Mouse (Mus musculus) layer of hippocampus, adult 8-10 months (tissue): ENCODE results near the gene Prm3. TPM values are rescaled to one million over a fixed set of nuclear protein-coding genes. Genes with fewer than 3 reads are reported as not detected.

Source experiments
- DNase-seq, 2 experiments: peaks; one replicate each; pipeline ENCODE4 v3.0.0; 2022; ENCODE audit warnings: low spot score in 2 of 2
- total RNA-seq, 4 experiments: library from RNA; stranded (reverse); gene quantifications; 2 replicates each; pipeline ENCODE4 v1.2.4; 2022

Gene Prm3
- total RNA-seq, 4 experiments from 2014 or later = not detected

GRCm38 (mm10) chr16:10771769-10772510, 18.8 kb downstream of the Prm3 start:
- DNase-seq = no peak

GRCm38 (mm10) chr16:10770531-10771325, 20.0 kb downstream of the Prm3 start:
- DNase-seq = no peak

- DNase-seq = no peak
These were observed 21.1 kb downstream of the Prm3 start for GRCm38 (mm10) chr16:10769661-10770060.

- DNase-seq = no peak
These were observed 21.9 kb downstream of the Prm3 start for GRCm38 (mm10) chr16:10768821-10769220.

- peak in 1 of 2 experiments; percentile 42 for DNase-seq
These were observed 23.6 kb downstream of the Prm3 start for GRCm38 (mm10) chr16:10767158-10767557.

GRCm38 (mm10) chr16:10764323-10764722, 26.4 kb downstream of the Prm3 start:
- DNase-seq = no peak

- no peak for DNase-seq
These were observed 27.0 kb downstream of the Prm3 start for GRCm38 (mm10) chr16:10763540-10764264.

- DNase-seq = no peak
These were observed 28.0 kb downstream of the Prm3 start for GRCm38 (mm10) chr16:10762569-10763180.

- DNase-seq = no peak
These were observed 29.5 kb downstream of the Prm3 start for GRCm38 (mm10) chr16:10761182-10761581.

GRCm38 (mm10) chr16:10756168-10756567, 34.5 kb downstream of the Prm3 start:
- no peak for DNase-seq

GRCm38 (mm10) chr16:10754521-10755296, 36.0 kb downstream of the Prm3 start:
- DNase-seq = no peak

- DNase-seq = peak in 1 of 2 experiments; percentile 46
These were observed 40.9 kb downstream of the Prm3 start for GRCm38 (mm10) chr16:10749824-10750223.

GRCm38 (mm10) chr16:10749226-10749625, 41.5 kb downstream of the Prm3 start:
- no peak for DNase-seq

- no peak for DNase-seq
These were observed 49.6 kb downstream of the Prm3 start for GRCm38 (mm10) chr16:10741082-10741481.

Other genes with a start within 250 kb of the Prm3 start
- 10 to 100 TPM; 55.5 to 66.1 (median 63.2) TPM for gene Dexi, start 247.9 kb downstream of the Prm3 start, total RNA-seq
- gene Clec16a, start 245.6 kb downstream of the Prm3 start, total RNA-seq = 10 to 100 TPM; 85.2 to 99.0 (median 92.5) TPM
- gene Socs1, start 5.4 kb downstream of the Prm3 start, total RNA-seq = 1 to 10 TPM in 1 of 4 experiments, under 1 TPM in 3; 0.53 to 1.2 (median 0.76) TPM
- gene Tnp2, start 2.3 kb downstream of the Prm3 start, total RNA-seq = not detected
- gene Prm2, start 5.2 kb upstream of the Prm3 start, total RNA-seq = not detected
- not detected for gene Prm1, start 14.9 kb upstream of the Prm3 start, total RNA-seq
- gene Gm11172, start 22.0 kb upstream of the Prm3 start, total RNA-seq = not detected
- gene Rmi2, start 44.1 kb upstream of the Prm3 start, total RNA-seq = under 1 TPM; 0.10 to 0.37 (median 0.25) TPM